Mouse (Mus musculus): ENCODE measurements around the gene Cxxc4. TPM values are rescaled to one million over a fixed set of nuclear protein-coding genes. Genes with fewer than 3 reads are reported as not detected.

Cxxc4 gene
- polyA plus RNA-seq, 1 experiment from 2014 or later, result 6.5 TPM

- no peaks in the 10 kb centered on the region for H3K27me3 ChIP-seq
- H3K9ac ChIP-seq, result no peak overlapping the region
- H3K4me3 ChIP-seq, result no peak overlapping the region
- H3K9me3 ChIP-seq, result no peaks in the 10 kb centered on the region
- no peak for ATAC-seq (ENCODE audit: insufficient number of reproducible peaks, insufficient read depth, low FRiP score, low TSS enrichment, low read depth)
- H3K36me3 ChIP-seq, result no peaks in the 10 kb centered on the region
- H3K4me2 ChIP-seq, result no peak overlapping the region
- WGBS, result 54% methylated on average over 3 of the region's 3 CpGs
- 0 out of 2 replicates have a peak, but pooled peaks cover 3% of the 10 kb centered on the region for H3K4me1 ChIP-seq
- H3K27ac ChIP-seq, result no peak overlapping the region
Observed at GRCm38 (mm10) chr3:134259300-134259699, 23.0 kb downstream of the Cxxc4 start.

- H3K9ac ChIP-seq, result no peak overlapping the region
- H3K36me3 ChIP-seq, result no peaks in the 10 kb centered on the region
- no peak overlapping the region for H3K4me3 ChIP-seq
- no peaks in the 10 kb centered on the region for H3K27me3 ChIP-seq
- H3K4me2 ChIP-seq, result no peak overlapping the region
- ATAC-seq (ENCODE audit: insufficient number of reproducible peaks, insufficient read depth, low FRiP score, low TSS enrichment, low read depth), result no peak
- peaks cover 10% of the 10 kb centered on the region for H3K4me1 ChIP-seq
- no peak overlapping the region for H3K27ac ChIP-seq
- H3K9me3 ChIP-seq, result no peaks in the 10 kb centered on the region
Observed at GRCm38 (mm10) chr3:134279655-134280054, 43.4 kb downstream of the Cxxc4 start.

- peaks cover 10% of the 10 kb centered on the region for H3K4me1 ChIP-seq
- H3K9ac ChIP-seq, result peak overlapping the region; percentile 52; the same call in 1 of the 2 replicates
- peak overlapping the region; percentile 11; the same call in 1 of the 2 replicates for H3K4me3 ChIP-seq
- H3K4me2 ChIP-seq, result peak overlapping the region; percentile 39
- no peaks in the 10 kb centered on the region for H3K36me3 ChIP-seq
- 27% methylated on average over 14 of the region's 14 CpGs for WGBS
- H3K27me3 ChIP-seq, result no peaks in the 10 kb centered on the region
- no peak for ATAC-seq (ENCODE audit: insufficient number of reproducible peaks, insufficient read depth, low FRiP score, low TSS enrichment, low read depth)
- H3K27ac ChIP-seq, result no peak overlapping the region
- H3K9me3 ChIP-seq, result no peaks in the 10 kb centered on the region
Observed at GRCm38 (mm10) chr3:134281527-134282370, 45.5 kb downstream of the Cxxc4 start.

GRCm38 (mm10) chr3:134295217-134295616 is 58.9 kb downstream of the Cxxc4 start:
- H3K4me3 ChIP-seq, result no peak overlapping the region
- H3K4me2 ChIP-seq, result no peak overlapping the region
- ATAC-seq (ENCODE audit: insufficient number of reproducible peaks, insufficient read depth, low FRiP score, low TSS enrichment, low read depth), result no peak
- H3K36me3 ChIP-seq, result no peaks in the 10 kb centered on the region
- no peaks in the 10 kb centered on the region for H3K9me3 ChIP-seq
- H3K27me3 ChIP-seq, result no peaks in the 10 kb centered on the region
- WGBS, result 71% methylated on average over 6 of the region's 6 CpGs
- H3K27ac ChIP-seq, result no peak overlapping the region
- no peaks in the 10 kb centered on the region for H3K4me1 ChIP-seq
- no peak overlapping the region for H3K9ac ChIP-seq

GRCm38 (mm10) chr3:134302681-134303491 is 66.6 kb downstream of the Cxxc4 start:
- H3K4me1 ChIP-seq, result peaks cover 25% of the 10 kb centered on the region
- 0 out of 2 replicates have a peak overlapping the region, but pooled peaks have one; percentile 1 for H3K9ac ChIP-seq
- peak overlapping the region; percentile 58 for H3K4me2 ChIP-seq
- H3K27ac ChIP-seq, result no peak overlapping the region
- no peaks in the 10 kb centered on the region for H3K36me3 ChIP-seq
- peak overlapping the region; percentile 30 for H3K4me3 ChIP-seq
- no peaks in the 10 kb centered on the region for H3K9me3 ChIP-seq
- 16% methylated on average over 21 of the region's 21 CpGs for WGBS
- no peaks in the 10 kb centered on the region for H3K27me3 ChIP-seq
- ATAC-seq (ENCODE audit: insufficient number of reproducible peaks, insufficient read depth, low FRiP score, low TSS enrichment, low read depth), result no peak

- no peak overlapping the region for H3K27ac ChIP-seq
- no peaks in the 10 kb centered on the region for H3K27me3 ChIP-seq
- ATAC-seq (ENCODE audit: insufficient number of reproducible peaks, insufficient read depth, low FRiP score, low TSS enrichment, low read depth), result no peak
- no peaks in the 10 kb centered on the region for H3K9me3 ChIP-seq
- H3K36me3 ChIP-seq, result no peaks in the 10 kb centered on the region
- H3K9ac ChIP-seq, result 0 out of 2 replicates have a peak overlapping the region, but pooled peaks have one; percentile 1
- H3K4me2 ChIP-seq, result peak overlapping the region; percentile 58
- H3K4me3 ChIP-seq, result no peak overlapping the region
- WGBS, result 50% methylated on average over 3 of the region's 3 CpGs
- H3K4me1 ChIP-seq, result peaks cover 25% of the 10 kb centered on the region
Observed at GRCm38 (mm10) chr3:134303492-134303808, 67.2 kb downstream of the Cxxc4 start.

DNA sequence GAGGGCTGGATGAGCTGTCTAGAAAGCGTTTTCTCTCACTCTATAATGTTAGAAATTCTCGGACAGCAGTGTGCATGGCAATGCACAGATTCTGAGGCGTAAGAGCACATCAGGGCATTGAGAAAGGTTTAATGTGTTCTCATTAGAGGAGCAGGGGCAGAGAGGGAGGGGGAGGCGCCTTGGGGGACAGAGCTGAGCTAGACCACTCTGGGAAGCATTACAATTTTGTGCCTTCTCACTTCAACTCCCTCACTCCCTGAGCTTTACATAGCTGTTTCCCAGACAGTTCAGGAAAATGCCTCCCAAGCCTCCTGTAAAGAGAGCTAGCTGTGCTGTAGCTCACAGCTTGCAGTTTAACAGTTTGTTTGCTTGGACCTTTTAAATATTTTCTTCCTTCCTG is 70.2 kb downstream of the Cxxc4 start:
- H3K4me2 ChIP-seq, result 0 out of 2 replicates have a peak overlapping the region, but pooled peaks have one; percentile 11
- no peaks in the 10 kb centered on the region for H3K36me3 ChIP-seq
- H3K27ac ChIP-seq, result no peak overlapping the region
- H3K9ac ChIP-seq, result no peak overlapping the region
- H3K27me3 ChIP-seq, result no peaks in the 10 kb centered on the region
- no peaks in the 10 kb centered on the region for H3K9me3 ChIP-seq
- no peak for ATAC-seq (ENCODE audit: insufficient number of reproducible peaks, insufficient read depth, low FRiP score, low TSS enrichment, low read depth)
- H3K4me1 ChIP-seq, result peaks cover 25% of the 10 kb centered on the region
- no peak overlapping the region for H3K4me3 ChIP-seq
- WGBS, result 20% methylated on average over 4 of the region's 4 CpGs

- H3K27me3 ChIP-seq, result no peaks in the 10 kb centered on the region
- H3K4me1 ChIP-seq, result peaks cover 22% of the 10 kb centered on the region
- no peak overlapping the region for H3K9ac ChIP-seq
- no peaks in the 10 kb centered on the region for H3K36me3 ChIP-seq
- H3K4me2 ChIP-seq, result no peak overlapping the region
- no peak for ATAC-seq (ENCODE audit: insufficient number of reproducible peaks, insufficient read depth, low FRiP score, low TSS enrichment, low read depth)
- no peaks in the 10 kb centered on the region for H3K9me3 ChIP-seq
- no peak overlapping the region for H3K27ac ChIP-seq
- no peak overlapping the region for H3K4me3 ChIP-seq
Observed at GRCm38 (mm10) chr3:134307801-134308200, 71.5 kb downstream of the Cxxc4 start.

MicroRNA genes within 50 kb of the gene (microRNA counts, 519-probe panel; counts per million panel counts)
- microRNA mmu-miR-1895, result 1,998 counts per million, percentile 52 among the panel's probes with 10 or more counts

Small RNAs within 50 kb of the gene (microRNA-seq; reads per million reads assigned to microRNA genes)
- not detected for gene Mir1895

Measured in embryonic facial prominence, embryonic 13.5 days (tissue).